Mouse (Mus musculus): Measurements from ENCODE around the gene Prdm10. TPM values are rescaled to one million over a fixed set of nuclear protein-coding genes. Genes with fewer than 3 reads are reported as not detected.
A peak's percentile ranks its signal among the peaks of the same experiment; 100 is the strongest.

Prdm10 gene
- polyA plus RNA-seq (2015; fragmentation: Nextera tagmentation; extraction: Ambion mirVana), result 2.3 and 3.0 TPM in 2 replicates

- under 1% methylated on average over 45 of the region's 45 CpGs for WGBS (ENCODE audit: insufficient replicate concordance)
- no peaks in the 10 kb centered on the region for H3K36me3 ChIP-seq (replicated peaks)
- peak within 1 kb of the TSS; percentile 95 for H3K4me3 ChIP-seq (replicated peaks)
- H3K9me3 ChIP-seq (replicated peaks), result no peaks in the 10 kb centered on the region
- H3K27me3 ChIP-seq, result no peaks in the 10 kb centered on the region
- ATAC-seq (ENCODE audit: insufficient read depth), result peak; percentile 85
- H3K27ac ChIP-seq (replicated peaks), result peak within 1 kb of the TSS; percentile 97
- H3K4me2 ChIP-seq, result peak within 1 kb of the TSS; percentile 85
- H3K4me1 ChIP-seq (replicated peaks), result peaks cover 64% of the 10 kb centered on the region
- H3K9ac ChIP-seq, result peak within 1 kb of the TSS; percentile 98
Observed at GRCm38 (mm10) chr9:31280366-31281010, at the start of gene Prdm10. TSS of gene Prdm10 (plus strand) at chr9:31280538.

GRCm38 (mm10) chr9:31235030-31235429 lies 45.3 kb upstream of the Prdm10 start:
- Histone ChIP-seq H3K4me1 (replicated peaks) (no peaks in the 10 kb centered on the region), H3K4me2 (no peak overlapping the region), H3K9me3 (replicated peaks) (no peaks in the 10 kb centered on the region), H3K27me3 (no peaks in the 10 kb centered on the region), H3K9ac (no peak overlapping the region), H3K27ac (replicated peaks) (no peak overlapping the region), H3K36me3 (replicated peaks) (no peaks in the 10 kb centered on the region), H3K4me3 (replicated peaks) (no peak overlapping the region)
- no peak for ATAC-seq (ENCODE audit: insufficient read depth)
- 54% methylated on average over 4 of the region's 4 CpGs for WGBS (ENCODE audit: insufficient replicate concordance)

GRCm38 (mm10) chr9:31235489-31235888 lies 44.8 kb upstream of the Prdm10 start:
- ATAC-seq (ENCODE audit: insufficient read depth), result no peak
- Histone ChIP-seq H3K4me1 (replicated peaks) (no peaks in the 10 kb centered on the region), H3K9ac (no peak overlapping the region), H3K27me3 (no peaks in the 10 kb centered on the region), H3K9me3 (replicated peaks) (no peaks in the 10 kb centered on the region), H3K4me3 (replicated peaks) (no peak overlapping the region), H3K27ac (replicated peaks) (no peak overlapping the region), H3K36me3 (replicated peaks) (no peaks in the 10 kb centered on the region), H3K4me2 (no peak overlapping the region)
- WGBS (ENCODE audit: insufficient replicate concordance), result 68% methylated on average over 9 of the region's 9 CpGs

GRCm38 (mm10) chr9:31236079-31236478 lies 44.3 kb upstream of the Prdm10 start:
- H3K9ac ChIP-seq, result no peak overlapping the region
- H3K9me3 ChIP-seq (replicated peaks), result no peaks in the 10 kb centered on the region
- H3K4me2 ChIP-seq, result no peak overlapping the region
- 59% methylated on average over 5 of the region's 5 CpGs for WGBS (ENCODE audit: insufficient replicate concordance)
- no peaks in the 10 kb centered on the region for H3K27me3 ChIP-seq
- no peak overlapping the region for H3K4me3 ChIP-seq (replicated peaks)
- no peak overlapping the region for H3K27ac ChIP-seq (replicated peaks)
- no peak; the same call in 1 of the 2 replicates for ATAC-seq (ENCODE audit: insufficient read depth)
- no peaks in the 10 kb centered on the region for H3K36me3 ChIP-seq (replicated peaks)
- H3K4me1 ChIP-seq (replicated peaks), result peaks cover 2% of the 10 kb centered on the region

- H3K9ac ChIP-seq, result no peak overlapping the region
- 66% methylated on average over 2 of the region's 2 CpGs for WGBS (ENCODE audit: insufficient replicate concordance)
- H3K27ac ChIP-seq (replicated peaks), result no peak overlapping the region
- no peaks in the 10 kb centered on the region for H3K9me3 ChIP-seq (replicated peaks)
- no peaks in the 10 kb centered on the region for H3K27me3 ChIP-seq
- H3K36me3 ChIP-seq (replicated peaks), result no peaks in the 10 kb centered on the region
- H3K4me2 ChIP-seq, result no peak overlapping the region
- H3K4me1 ChIP-seq (replicated peaks), result peaks cover 11% of the 10 kb centered on the region
- H3K4me3 ChIP-seq (replicated peaks), result no peak overlapping the region
- ATAC-seq (ENCODE audit: insufficient read depth), result no peak
Observed at GRCm38 (mm10) chr9:31238526-31238925, 41.8 kb upstream of the Prdm10 start.

- WGBS (ENCODE audit: insufficient replicate concordance), result 64% methylated on average over 2 of the region's 2 CpGs
- Histone ChIP-seq H3K4me1 (replicated peaks) (peaks cover 16% of the 10 kb centered on the region), H3K27me3 (no peaks in the 10 kb centered on the region), H3K9me3 (replicated peaks) (no peaks in the 10 kb centered on the region), H3K36me3 (replicated peaks) (no peaks in the 10 kb centered on the region), H3K9ac (no peak overlapping the region), H3K27ac (replicated peaks) (no peak overlapping the region), H3K4me2 (no peak overlapping the region), H3K4me3 (replicated peaks) (no peak overlapping the region)
- no peak for ATAC-seq (ENCODE audit: insufficient read depth)
Observed at GRCm38 (mm10) chr9:31239551-31239950, 40.8 kb upstream of the Prdm10 start.

- Histone ChIP-seq H3K9ac (no peak overlapping the region), H3K27ac (replicated peaks) (no peak overlapping the region), H3K9me3 (replicated peaks) (no peaks in the 10 kb centered on the region), H3K27me3 (no peaks in the 10 kb centered on the region), H3K36me3 (replicated peaks) (no peaks in the 10 kb centered on the region), H3K4me2 (no peak overlapping the region), H3K4me1 (replicated peaks) (peaks cover 16% of the 10 kb centered on the region), H3K4me3 (replicated peaks) (no peak overlapping the region)
- no peak for ATAC-seq (ENCODE audit: insufficient read depth)
- WGBS (ENCODE audit: insufficient replicate concordance), result 76% methylated on average over 8 of the region's 8 CpGs
Observed at GRCm38 (mm10) chr9:31240522-31241207, 39.7 kb upstream of the Prdm10 start.

- no peaks in the 10 kb centered on the region for H3K27me3 ChIP-seq
- no peaks in the 10 kb centered on the region for H3K36me3 ChIP-seq (replicated peaks)
- H3K4me3 ChIP-seq (replicated peaks), result no peak overlapping the region
- H3K9me3 ChIP-seq (replicated peaks), result no peaks in the 10 kb centered on the region
- H3K4me2 ChIP-seq, result no peak overlapping the region
- WGBS (ENCODE audit: insufficient replicate concordance), result 63% methylated on average over 7 of the region's 7 CpGs
- H3K27ac ChIP-seq (replicated peaks), result no peak overlapping the region
- H3K4me1 ChIP-seq (replicated peaks), result peaks cover 16% of the 10 kb centered on the region
- no peak for ATAC-seq (ENCODE audit: insufficient read depth)
- no peak overlapping the region for H3K9ac ChIP-seq
Observed at GRCm38 (mm10) chr9:31241208-31241699, 39.1 kb upstream of the Prdm10 start.

- no peak overlapping the region for H3K9ac ChIP-seq
- H3K36me3 ChIP-seq (replicated peaks), result no peaks in the 10 kb centered on the region
- H3K9me3 ChIP-seq (replicated peaks), result no peaks in the 10 kb centered on the region
- no peak overlapping the region for H3K27ac ChIP-seq (replicated peaks)
- H3K4me3 ChIP-seq (replicated peaks), result no peak overlapping the region
- no peak overlapping the region for H3K4me2 ChIP-seq
- no peaks in the 10 kb centered on the region for H3K27me3 ChIP-seq
- peaks cover 24% of the 10 kb centered on the region for H3K4me1 ChIP-seq (replicated peaks)
- no peak for ATAC-seq (ENCODE audit: insufficient read depth)
- WGBS (ENCODE audit: insufficient replicate concordance), result 54% methylated on average over 18 of the region's 18 CpGs
Observed at GRCm38 (mm10) chr9:31243306-31243938, 36.9 kb upstream of the Prdm10 start.

- Histone ChIP-seq H3K27me3 (no peaks in the 10 kb centered on the region), H3K4me3 (replicated peaks) (no peak overlapping the region), H3K9me3 (replicated peaks) (no peaks in the 10 kb centered on the region), H3K4me1 (replicated peaks) (peaks cover 24% of the 10 kb centered on the region), H3K27ac (replicated peaks) (no peak overlapping the region), H3K36me3 (replicated peaks) (no peaks in the 10 kb centered on the region), H3K4me2 (no peak overlapping the region), H3K9ac (no peak overlapping the region)
- no peak for ATAC-seq (ENCODE audit: insufficient read depth)
- WGBS (ENCODE audit: insufficient replicate concordance), result 56% methylated on average over 5 of the region's 5 CpGs
Observed at GRCm38 (mm10) chr9:31243939-31244333, 36.4 kb upstream of the Prdm10 start.

- WGBS (ENCODE audit: insufficient replicate concordance), result 88% methylated on average over 6 of the region's 6 CpGs
- H3K36me3 ChIP-seq (replicated peaks), result no peaks in the 10 kb centered on the region
- H3K4me2 ChIP-seq, result no peak overlapping the region
- peaks cover 24% of the 10 kb centered on the region for H3K4me1 ChIP-seq (replicated peaks)
- H3K27ac ChIP-seq (replicated peaks), result no peak overlapping the region
- H3K27me3 ChIP-seq, result no peaks in the 10 kb centered on the region
- no peak overlapping the region for H3K4me3 ChIP-seq (replicated peaks)
- H3K9me3 ChIP-seq (replicated peaks), result no peaks in the 10 kb centered on the region
- ATAC-seq (ENCODE audit: insufficient read depth), result no peak
- H3K9ac ChIP-seq, result no peak overlapping the region
Observed at GRCm38 (mm10) chr9:31245006-31245405, 35.3 kb upstream of the Prdm10 start.
